Mouse (Mus musculus): ENCODE results near the gene Cdca4.

Gene Cdca4

DNA sequence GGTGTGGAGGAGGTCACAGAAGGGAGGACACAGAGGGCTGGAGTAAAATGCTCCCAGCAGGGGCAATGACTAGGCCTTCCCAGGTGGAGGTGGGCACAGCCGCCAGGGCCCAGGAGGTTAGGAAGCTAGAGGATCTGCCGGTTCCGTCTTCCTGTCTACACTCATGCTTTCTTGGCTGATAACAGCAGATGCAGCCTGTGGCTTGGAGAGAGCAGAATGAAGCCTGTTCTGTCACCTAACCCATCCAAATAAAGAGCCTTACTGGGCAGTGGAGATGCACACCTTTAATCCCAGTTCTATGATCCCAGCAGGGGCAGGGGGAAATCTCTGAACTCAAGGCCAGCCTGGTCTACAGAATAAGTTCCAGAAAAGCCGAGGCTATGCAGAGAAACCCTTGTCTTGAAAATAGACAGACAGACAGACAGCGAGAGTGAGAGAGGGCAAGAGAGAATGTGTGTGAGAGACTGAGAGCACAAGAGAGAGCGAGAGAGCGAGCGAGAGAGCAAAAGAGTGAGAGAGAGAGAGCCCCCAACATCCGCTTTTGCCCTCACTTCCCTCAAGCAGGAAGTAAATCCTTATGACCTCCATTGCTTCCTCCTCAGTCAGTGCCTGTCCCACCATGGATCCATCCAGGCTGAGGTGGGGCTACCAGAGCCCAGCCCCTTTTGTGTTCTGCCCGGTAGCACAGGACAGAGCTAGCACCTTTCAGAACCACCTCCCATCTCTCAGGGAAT, 29.8 kb downstream of the Cdca4 start:
- no peak for DNase-seq (ENCODE audit: low read depth, low spot score)

DNA sequence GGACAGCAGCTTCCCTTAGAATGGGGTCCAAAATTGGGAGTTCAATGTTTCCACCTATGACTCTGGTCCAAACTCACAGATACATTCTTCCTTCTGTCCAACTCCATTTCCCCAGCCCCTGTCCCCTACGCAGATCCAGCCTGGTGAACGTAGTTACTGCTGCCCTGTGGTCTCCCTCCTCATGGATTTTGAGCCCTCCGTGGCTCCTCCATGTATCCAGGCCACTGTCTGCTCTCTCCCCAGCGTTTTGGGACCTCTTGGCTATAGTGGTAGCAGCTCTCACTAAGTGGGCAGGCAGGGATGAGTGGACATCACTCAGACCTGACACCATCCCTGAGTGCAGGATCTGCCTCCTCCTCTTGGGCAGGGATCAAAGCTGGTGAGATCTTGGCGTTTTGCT, 30.5 kb downstream of the Cdca4 start:
- DNase-seq (ENCODE audit: low read depth, low spot score), result no peak

DNA sequence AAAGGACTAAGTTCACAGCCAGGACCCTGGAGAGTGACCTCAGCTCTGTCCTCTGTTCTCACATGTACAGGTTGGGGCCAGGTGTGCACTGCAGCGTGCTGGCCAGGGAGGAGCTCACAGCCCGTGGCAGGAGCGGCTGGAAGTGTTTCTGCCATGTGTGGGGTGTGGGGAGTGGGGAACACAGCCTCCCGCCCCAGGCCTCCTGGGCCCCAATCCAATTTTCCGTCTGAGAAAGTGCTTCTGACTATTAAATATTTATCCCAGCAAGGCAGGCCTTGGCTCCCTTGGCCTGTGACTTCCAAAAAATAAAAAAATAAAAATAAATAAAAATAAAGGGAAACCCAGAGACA, 30.9 kb downstream of the Cdca4 start:
- no peak for DNase-seq (ENCODE audit: low read depth, low spot score)

DNA sequence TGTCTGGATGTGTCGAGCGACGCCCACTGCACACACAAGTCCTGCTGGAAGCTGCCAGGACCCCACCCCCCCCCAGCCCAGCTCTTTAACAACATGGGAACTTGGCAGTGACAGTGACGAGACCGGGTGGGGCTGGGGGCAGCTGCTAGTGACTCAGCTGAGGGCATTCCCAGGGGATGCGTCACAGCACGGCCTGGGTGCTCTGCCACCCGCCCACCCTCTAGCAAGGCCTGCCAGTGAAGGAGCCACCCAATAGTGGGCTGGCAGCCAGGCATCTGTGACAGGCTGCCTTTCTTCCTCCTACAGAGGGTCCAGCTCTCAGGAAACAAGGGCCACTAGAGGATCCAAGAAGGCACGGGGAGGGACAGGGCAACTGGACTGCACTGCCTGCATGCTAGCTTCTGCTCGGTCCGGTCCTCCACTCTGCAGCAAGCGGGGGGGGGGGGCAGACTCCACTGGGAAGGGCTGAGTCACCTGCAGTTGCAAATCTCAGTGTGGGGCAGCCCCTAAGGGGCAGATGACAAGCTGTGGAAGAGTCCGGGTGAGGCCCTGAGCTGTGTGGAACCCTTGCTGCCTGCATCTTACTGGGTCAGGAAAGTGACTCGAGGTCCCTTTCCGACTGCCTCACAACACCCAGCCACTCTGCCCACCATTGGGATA, 31.4 kb downstream of the Cdca4 start:
- peak; percentile 54 for DNase-seq (ENCODE audit: low read depth, low spot score)

DNA sequence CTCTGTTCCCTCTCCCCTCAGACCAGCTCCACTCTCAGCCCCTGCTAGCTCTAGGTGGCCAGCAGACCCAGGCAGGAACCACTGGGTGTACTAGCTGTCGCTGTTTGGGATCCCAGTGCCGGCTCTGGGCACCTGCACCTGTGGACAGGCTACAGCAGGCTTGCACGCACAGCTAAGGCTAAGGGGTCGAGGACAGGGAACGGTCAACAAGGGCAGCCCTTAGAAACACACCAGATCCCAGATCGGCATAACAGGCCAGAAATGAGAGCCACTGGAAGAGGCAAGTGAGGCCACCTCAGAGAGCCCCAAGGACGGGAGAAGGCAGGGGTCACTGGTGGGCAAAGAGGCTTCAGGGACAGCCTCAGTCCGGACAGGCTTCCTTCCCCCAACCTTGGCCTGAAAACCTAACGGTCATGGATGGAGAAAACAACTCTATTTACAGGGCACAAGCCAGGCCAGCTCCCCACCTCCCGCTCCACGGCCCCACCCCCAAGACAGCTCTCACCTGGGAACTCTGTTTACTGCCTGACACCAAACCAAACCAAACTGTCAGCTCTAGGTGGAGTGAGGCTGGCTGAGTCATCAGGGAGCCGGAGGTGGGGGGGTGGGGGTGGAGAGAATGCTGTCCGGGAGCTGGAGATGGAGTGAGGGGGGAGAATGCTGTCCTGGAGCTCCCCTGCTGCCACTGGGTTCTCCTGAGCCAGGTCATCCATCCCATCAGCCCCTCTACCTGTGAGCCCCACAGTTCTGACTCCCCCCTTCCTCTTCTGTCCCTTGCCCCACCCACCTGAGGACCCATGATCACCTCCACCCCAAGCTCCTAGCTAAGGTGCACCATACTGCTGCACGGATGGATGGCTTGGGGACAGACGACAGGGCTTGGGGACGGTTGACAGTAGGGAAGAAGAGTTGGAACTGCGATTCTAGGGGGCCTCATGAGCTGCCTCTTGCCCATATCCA, 32.4 kb downstream of the Cdca4 start:
- no peak for DNase-seq (ENCODE audit: low read depth, low spot score)

DNA sequence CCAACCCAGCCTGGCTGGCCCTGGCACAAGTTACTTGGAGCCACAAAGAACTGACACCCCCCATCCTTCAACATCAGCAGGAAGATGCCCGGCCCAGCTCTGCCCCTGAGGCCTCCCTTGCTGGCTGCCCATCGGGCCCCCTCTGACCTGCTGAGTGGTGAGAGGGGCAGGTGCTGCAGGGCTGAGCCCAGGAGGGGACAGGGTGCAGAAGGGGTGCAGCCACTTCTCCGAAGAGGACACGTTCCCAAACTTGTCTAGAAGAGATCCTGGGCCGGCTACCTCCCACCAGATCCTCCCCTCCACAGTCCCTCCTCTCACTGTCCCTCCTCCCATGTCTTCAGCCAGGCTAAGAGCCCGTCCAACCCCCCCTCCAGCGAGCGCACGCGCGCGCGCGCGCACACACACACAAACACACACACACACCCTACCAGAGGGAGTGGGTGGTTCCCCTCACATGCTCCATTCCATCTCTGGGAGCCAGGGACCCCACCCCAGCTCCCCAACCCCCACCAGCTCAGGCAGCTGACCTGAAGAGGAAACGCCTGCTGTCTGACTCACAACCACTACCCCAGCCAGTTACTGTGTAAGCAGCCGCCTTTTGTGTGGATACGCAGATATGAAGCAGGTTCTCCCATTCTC, 33.6 kb downstream of the Cdca4 start:
- DNase-seq (ENCODE audit: low read depth, low spot score), result peak; percentile 78

DNA sequence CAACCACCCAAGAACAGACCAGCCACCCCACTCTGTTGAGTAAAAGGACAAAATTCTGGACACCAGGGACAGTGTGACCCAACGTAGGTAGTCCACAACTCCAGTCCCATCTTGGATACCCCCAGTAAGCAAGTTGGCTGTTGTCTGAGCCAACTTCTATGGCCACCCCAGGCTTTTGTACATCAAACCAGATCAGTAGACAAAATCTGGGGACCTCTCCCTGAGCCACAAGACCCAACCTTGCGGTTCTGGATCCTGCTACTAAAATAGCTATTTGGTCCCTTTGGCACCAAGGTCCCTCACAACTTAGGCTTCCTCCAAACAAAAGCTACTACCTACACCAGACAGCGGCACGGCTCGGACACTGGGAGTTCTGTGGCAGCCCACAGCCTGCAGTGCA, 34.2 kb downstream of the Cdca4 start:
- no peak for DNase-seq (ENCODE audit: low read depth, low spot score)

DNA sequence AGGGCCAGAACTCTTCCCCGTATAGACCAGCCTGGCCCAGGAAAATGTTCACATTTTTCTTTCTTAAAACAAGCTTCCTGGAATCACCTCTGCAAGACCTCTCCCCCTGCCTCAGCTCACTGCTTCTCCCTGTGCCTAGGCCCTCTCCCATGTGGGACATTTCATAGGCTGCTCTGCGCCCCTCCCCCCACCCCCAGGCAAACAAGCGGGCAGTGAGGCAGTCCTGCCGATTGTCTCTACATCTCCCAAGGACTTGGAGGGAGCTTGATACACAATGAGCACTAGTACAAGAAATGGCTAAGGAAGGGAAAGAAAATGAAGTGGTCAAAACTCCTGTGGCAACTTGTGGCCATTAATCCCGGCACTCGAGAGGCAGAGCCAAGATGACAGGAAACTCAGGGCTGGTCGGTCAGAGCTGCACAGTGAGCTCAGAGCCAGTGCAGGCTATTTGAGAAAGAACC, 34.8 kb downstream of the Cdca4 start:
- DNase-seq (ENCODE audit: low read depth, low spot score), result no peak

DNA sequence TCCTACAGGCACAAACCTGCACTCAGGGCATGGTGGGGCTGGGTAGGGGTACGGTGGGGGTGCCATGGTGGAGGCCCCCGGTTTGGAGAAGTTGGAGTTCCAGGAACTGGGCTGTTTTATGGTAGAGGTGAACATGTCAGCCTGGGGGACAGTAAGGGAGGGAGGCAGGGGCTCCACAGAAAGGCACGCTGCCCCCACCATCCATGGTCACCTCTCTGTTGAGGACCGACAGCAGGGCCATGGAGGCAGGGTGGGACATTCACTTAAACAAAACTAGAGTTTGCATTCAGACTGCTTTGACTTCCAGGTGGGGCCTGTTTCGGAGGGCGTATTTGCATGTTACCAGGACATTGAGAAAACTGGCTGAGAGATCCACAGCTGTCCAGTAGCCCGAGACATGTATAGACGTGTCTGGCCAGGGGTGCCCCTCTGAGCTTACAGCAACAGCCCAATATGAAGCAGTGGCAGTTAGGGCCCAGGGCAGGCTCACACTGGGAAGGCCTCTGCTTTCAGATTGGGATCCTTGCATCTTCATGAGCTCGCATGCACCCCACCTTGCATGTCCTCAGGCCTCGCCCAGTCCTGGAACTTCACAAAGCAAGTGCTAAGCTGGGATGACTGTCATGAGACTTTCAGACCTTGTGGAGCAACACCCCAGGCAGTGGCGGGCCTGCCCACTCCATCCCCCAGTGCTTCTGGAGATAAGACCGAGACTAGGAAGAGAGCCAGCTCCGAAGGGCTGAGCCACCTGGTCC, 35.4 kb downstream of the Cdca4 start:
- peak; percentile 40 for DNase-seq (ENCODE audit: low read depth, low spot score)

DNA sequence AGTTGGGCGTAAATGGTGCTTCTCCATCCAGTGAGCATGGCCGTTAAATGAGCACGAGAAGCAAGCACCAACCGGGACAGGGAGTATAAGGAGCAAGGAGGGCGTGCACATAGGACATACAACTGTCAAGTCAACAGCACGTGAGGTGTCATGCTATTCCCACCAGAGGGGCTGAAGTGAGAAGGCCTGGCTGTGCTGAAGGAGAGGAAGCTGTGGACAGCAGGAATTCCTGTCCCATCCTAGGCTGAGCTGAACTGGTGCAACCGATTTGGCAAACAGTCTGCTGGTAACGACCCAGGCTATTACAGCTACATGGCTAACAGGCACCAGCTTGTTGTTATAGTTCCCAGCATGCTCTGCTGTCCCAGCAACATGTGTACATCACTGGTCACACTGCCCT, 38.2 kb downstream of the Cdca4 start:
- DNase-seq (ENCODE audit: low read depth, low spot score), result no peak

DNA sequence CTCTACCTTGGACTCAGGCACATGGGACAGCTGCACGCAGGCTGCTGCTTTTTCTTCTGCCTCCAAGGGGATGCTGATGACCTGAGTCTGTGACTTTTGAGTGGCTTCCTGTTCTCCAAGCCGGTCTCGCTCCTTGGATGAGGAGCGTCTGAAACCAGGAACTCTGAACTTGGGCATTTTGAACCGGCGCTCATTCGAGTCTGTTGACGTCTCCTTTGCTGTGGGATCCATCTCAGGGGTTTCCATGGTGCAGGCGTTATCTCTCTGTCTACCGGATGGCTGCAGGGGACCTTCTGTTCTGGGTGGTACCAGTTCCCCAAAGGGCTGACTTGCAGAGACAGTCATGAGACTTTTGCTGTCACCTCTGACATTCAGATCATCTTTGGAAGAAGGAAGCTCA, 54.7 kb downstream of the Cdca4 start:
- DNase-seq (ENCODE audit: low read depth, low spot score), result no peak

DNA sequence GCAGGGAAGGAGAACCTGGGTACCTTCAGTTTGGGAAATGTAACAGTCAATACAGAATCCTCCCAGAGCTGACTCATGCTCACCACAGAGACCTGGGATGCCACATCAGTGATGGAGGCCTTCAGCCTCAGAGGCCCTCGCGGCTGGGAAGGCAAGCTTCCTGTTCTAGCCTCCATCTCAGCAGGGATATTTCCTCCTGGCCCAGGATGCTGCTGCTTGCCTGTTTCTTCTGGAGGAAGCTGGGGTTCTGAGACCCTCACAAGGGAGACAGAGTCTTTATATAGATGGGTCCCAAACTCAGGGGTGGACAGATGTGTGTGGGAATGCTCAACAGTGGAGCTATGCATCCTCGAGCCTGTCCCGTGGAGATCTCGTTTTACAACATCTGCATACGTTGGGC, 55.2 kb downstream of the Cdca4 start:
- DNase-seq (ENCODE audit: low read depth, low spot score), result no peak

DNA sequence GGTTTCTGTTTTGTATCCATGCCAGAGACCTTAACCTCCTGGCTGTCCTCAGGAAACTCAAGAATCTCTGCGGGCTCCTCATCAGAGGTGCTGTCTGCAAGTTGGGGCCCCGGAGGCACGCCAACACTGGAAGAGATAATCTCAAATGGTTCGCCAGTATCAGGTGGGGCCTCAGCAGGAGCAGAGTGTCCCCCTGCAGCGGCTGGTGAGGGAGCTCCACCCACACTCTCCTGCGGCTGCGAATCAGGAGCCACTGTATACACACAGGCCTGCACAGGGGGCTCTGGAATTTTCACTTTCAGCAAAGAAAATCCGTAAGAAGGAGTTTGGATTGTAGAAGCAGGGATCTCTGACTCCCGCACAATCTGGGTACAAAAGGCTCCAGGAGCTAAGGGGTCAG, 55.9 kb downstream of the Cdca4 start:
- no peak for DNase-seq (ENCODE audit: low read depth, low spot score)

DNA sequence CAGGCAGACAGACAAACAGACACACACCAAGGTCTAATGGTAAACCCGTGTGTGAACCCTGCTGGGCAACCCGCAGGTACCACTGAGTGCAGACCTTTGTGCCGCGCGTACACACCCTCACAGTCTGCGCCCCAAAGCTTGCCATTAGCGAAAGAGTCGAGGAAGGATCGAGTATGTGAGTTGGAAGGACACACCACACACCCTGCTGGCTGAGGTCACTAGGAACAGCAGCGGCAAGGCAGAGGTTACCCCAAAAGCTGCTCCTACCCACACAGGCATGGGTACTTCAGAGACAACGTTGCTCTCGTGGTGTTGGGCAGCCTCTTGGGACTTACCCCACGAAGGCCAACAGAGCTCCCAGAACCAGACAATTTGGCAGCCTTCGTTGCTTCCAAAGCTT, 56.9 kb downstream of the Cdca4 start:
- no peak for DNase-seq (ENCODE audit: low read depth, low spot score)

DNA sequence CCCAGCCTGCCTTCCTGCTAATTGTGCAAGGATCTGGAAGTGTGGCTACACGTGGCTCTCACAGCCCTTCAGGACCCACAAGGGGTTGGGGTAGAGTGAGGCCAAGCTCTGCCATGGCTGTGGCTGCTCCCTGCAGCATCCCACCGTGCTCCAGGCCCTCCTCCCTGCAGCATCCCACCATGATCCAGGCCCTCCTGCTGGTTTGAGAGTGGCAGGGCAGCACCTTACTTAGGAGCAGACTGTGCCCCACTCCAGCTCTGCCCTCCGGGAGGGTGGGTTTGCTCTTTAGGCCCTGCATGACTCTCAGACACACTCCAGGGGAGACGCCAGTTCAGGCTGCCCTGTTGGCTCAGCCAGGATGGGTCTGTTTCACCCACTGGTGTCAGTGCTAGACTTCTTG, 58.8 kb downstream of the Cdca4 start:
- no peak for DNase-seq (ENCODE audit: low read depth, low spot score)
